Mouse (Mus musculus): Measurements from ENCODE around the gene Rcc1l. TPM values are rescaled to one million over a fixed set of nuclear protein-coding genes. Genes with fewer than 3 reads are reported as not detected.

The Rcc1l gene
- total and polyA plus RNA-seq, 3 experiments: 9.2 to 16.0 (median 12.6) TPM

- ATAC-seq (ENCODE audit: extremely low read depth, insufficient number of reproducible peaks, low FRiP score, poor library complexity, severe bottlenecking) (no peak), DNase-seq (ENCODE audit: low spot score) (no peak)
- peaks cover 19% of the 10 kb centered on the region for H3K9me3 ChIP-seq (replicated peaks)
- H3K4me3 ChIP-seq (ENCODE audit: low read depth, low read length): no peak overlapping the region
- H3K4me1 ChIP-seq (ENCODE audit: insufficient read depth, low read depth, low read length): no peaks in the 10 kb centered on the region
- H3K27me3 ChIP-seq (ENCODE audit: insufficient read depth, low read length): no peaks in the 10 kb centered on the region
- TF ChIP-seq POLR2AphosphoS5 (IDR thresholded peaks at IDR 0.05; ENCODE audit: insufficient replicate concordance, low read depth, low read length) (no peak), TAL1 (conservative IDR thresholded peaks at IDR 0.05; ENCODE audit: low read depth, low read length) (no peak), GATA1 (IDR thresholded peaks at IDR 0.05; ENCODE audit: borderline replicate concordance, low read length) (no peak), CTCF (IDR thresholded peaks at IDR 0.05; ENCODE audit: low read depth, low read length) (no peak), GATA2 (IDR thresholded peaks at IDR 0.05; ENCODE audit: borderline replicate concordance, low read depth, low read length) (no peak)
- H3K36me3 ChIP-seq (replicated peaks): no peaks in the 10 kb centered on the region
Observed at GRCm38 (mm10) chr5:134119481-134120120, 57.0 kb downstream of the Rcc1l start.

- ATAC-seq (ENCODE audit: extremely low read depth, insufficient number of reproducible peaks, low FRiP score, poor library complexity, severe bottlenecking) (no peak), DNase-seq (ENCODE audit: low spot score) (no peak)
- peaks cover 19% of the 10 kb centered on the region for H3K9me3 ChIP-seq (replicated peaks)
- H3K4me3 ChIP-seq (ENCODE audit: low read depth, low read length): no peak overlapping the region
- TF ChIP-seq POLR2AphosphoS5 (IDR thresholded peaks at IDR 0.05; ENCODE audit: insufficient replicate concordance, low read depth, low read length): no peak
- TF ChIP-seq GATA2 (IDR thresholded peaks at IDR 0.05; ENCODE audit: borderline replicate concordance, low read depth, low read length): no peak
- no peak for TF ChIP-seq TAL1 (conservative IDR thresholded peaks at IDR 0.05; ENCODE audit: low read depth, low read length)
- no peak for TF ChIP-seq GATA1 (IDR thresholded peaks at IDR 0.05; ENCODE audit: borderline replicate concordance, low read length)
- no peak for TF ChIP-seq CTCF (IDR thresholded peaks at IDR 0.05; ENCODE audit: low read depth, low read length)
- H3K4me1 ChIP-seq (ENCODE audit: insufficient read depth, low read depth, low read length): no peaks in the 10 kb centered on the region
- no peaks in the 10 kb centered on the region for H3K27me3 ChIP-seq (ENCODE audit: insufficient read depth, low read length)
- no peaks in the 10 kb centered on the region for H3K36me3 ChIP-seq (replicated peaks)
Observed at GRCm38 (mm10) chr5:134118798-134119407, 57.7 kb downstream of the Rcc1l start.

GRCm38 (mm10) chr5:134115639-134116259 lies 60.8 kb downstream of the Rcc1l start:
- ATAC-seq (ENCODE audit: extremely low read depth, insufficient number of reproducible peaks, low FRiP score, poor library complexity, severe bottlenecking): no peak
- H3K9me3 ChIP-seq (replicated peaks): peaks cover 22% of the 10 kb centered on the region
- H3K4me3 ChIP-seq (ENCODE audit: low read depth, low read length): no peak overlapping the region
- DNase-seq (ENCODE audit: low spot score): no peak
- no peaks in the 10 kb centered on the region for H3K4me1 ChIP-seq (ENCODE audit: insufficient read depth, low read depth, low read length)
- no peaks in the 10 kb centered on the region for H3K36me3 ChIP-seq (replicated peaks)
- TF ChIP-seq GATA1 (IDR thresholded peaks at IDR 0.05; ENCODE audit: borderline replicate concordance, low read length) (no peak), CTCF (IDR thresholded peaks at IDR 0.05; ENCODE audit: low read depth, low read length) (no peak), TAL1 (conservative IDR thresholded peaks at IDR 0.05; ENCODE audit: low read depth, low read length) (no peak), POLR2AphosphoS5 (IDR thresholded peaks at IDR 0.05; ENCODE audit: insufficient replicate concordance, low read depth, low read length) (no peak), GATA2 (IDR thresholded peaks at IDR 0.05; ENCODE audit: borderline replicate concordance, low read depth, low read length) (no peak)
- no peaks in the 10 kb centered on the region for H3K27me3 ChIP-seq (ENCODE audit: insufficient read depth, low read length)

GRCm38 (mm10) chr5:134114981-134115380 lies 61.6 kb downstream of the Rcc1l start:
- Histone ChIP-seq H3K9me3 (replicated peaks) (peaks cover 26% of the 10 kb centered on the region), H3K4me1 (ENCODE audit: insufficient read depth, low read depth, low read length) (no peaks in the 10 kb centered on the region), H3K36me3 (replicated peaks) (no peaks in the 10 kb centered on the region), H3K4me3 (ENCODE audit: low read depth, low read length) (no peak overlapping the region), H3K27me3 (ENCODE audit: insufficient read depth, low read length) (no peaks in the 10 kb centered on the region)
- DNase-seq (ENCODE audit: low spot score) (no peak), ATAC-seq (ENCODE audit: extremely low read depth, insufficient number of reproducible peaks, low FRiP score, poor library complexity, severe bottlenecking) (no peak)
- TF ChIP-seq GATA2 (IDR thresholded peaks at IDR 0.05; ENCODE audit: borderline replicate concordance, low read depth, low read length): no peak
- no peak for TF ChIP-seq GATA1 (IDR thresholded peaks at IDR 0.05; ENCODE audit: borderline replicate concordance, low read length)
- no peak for TF ChIP-seq TAL1 (conservative IDR thresholded peaks at IDR 0.05; ENCODE audit: low read depth, low read length)
- no peak for TF ChIP-seq POLR2AphosphoS5 (IDR thresholded peaks at IDR 0.05; ENCODE audit: insufficient replicate concordance, low read depth, low read length)
- TF ChIP-seq CTCF (IDR thresholded peaks at IDR 0.05; ENCODE audit: low read depth, low read length): no peak

- no peak overlapping the region for H3K4me3 ChIP-seq (ENCODE audit: low read depth, low read length)
- no peak for ATAC-seq (ENCODE audit: extremely low read depth, insufficient number of reproducible peaks, low FRiP score, poor library complexity, severe bottlenecking)
- H3K4me1 ChIP-seq (ENCODE audit: insufficient read depth, low read depth, low read length): no peaks in the 10 kb centered on the region
- DNase-seq (ENCODE audit: low spot score): no peak
- no peaks in the 10 kb centered on the region for H3K36me3 ChIP-seq (replicated peaks)
- no peak for TF ChIP-seq POLR2AphosphoS5 (IDR thresholded peaks at IDR 0.05; ENCODE audit: insufficient replicate concordance, low read depth, low read length)
- no peak for TF ChIP-seq GATA1 (IDR thresholded peaks at IDR 0.05; ENCODE audit: borderline replicate concordance, low read length)
- no peak for TF ChIP-seq GATA2 (IDR thresholded peaks at IDR 0.05; ENCODE audit: borderline replicate concordance, low read depth, low read length)
- TF ChIP-seq CTCF (IDR thresholded peaks at IDR 0.05; ENCODE audit: low read depth, low read length): no peak
- no peak for TF ChIP-seq TAL1 (conservative IDR thresholded peaks at IDR 0.05; ENCODE audit: low read depth, low read length)
- H3K9me3 ChIP-seq (replicated peaks): peaks cover 30% of the 10 kb centered on the region
- H3K27me3 ChIP-seq (ENCODE audit: insufficient read depth, low read length): no peaks in the 10 kb centered on the region
Observed at GRCm38 (mm10) chr5:134105829-134106228, 70.7 kb downstream of the Rcc1l start.

- H3K4me3 ChIP-seq (ENCODE audit: low read depth, low read length): no peak overlapping the region
- no peaks in the 10 kb centered on the region for H3K27me3 ChIP-seq (ENCODE audit: insufficient read depth, low read length)
- no peaks in the 10 kb centered on the region for H3K4me1 ChIP-seq (ENCODE audit: insufficient read depth, low read depth, low read length)
- TF ChIP-seq CTCF (IDR thresholded peaks at IDR 0.05; ENCODE audit: low read depth, low read length) (no peak), POLR2AphosphoS5 (IDR thresholded peaks at IDR 0.05; ENCODE audit: insufficient replicate concordance, low read depth, low read length) (no peak), GATA1 (IDR thresholded peaks at IDR 0.05; ENCODE audit: borderline replicate concordance, low read length) (no peak), GATA2 (IDR thresholded peaks at IDR 0.05; ENCODE audit: borderline replicate concordance, low read depth, low read length) (no peak), TAL1 (conservative IDR thresholded peaks at IDR 0.05; ENCODE audit: low read depth, low read length) (no peak)
- peaks cover 22% of the 10 kb centered on the region for H3K9me3 ChIP-seq (replicated peaks)
- ATAC-seq (ENCODE audit: extremely low read depth, insufficient number of reproducible peaks, low FRiP score, poor library complexity, severe bottlenecking): no peak
- DNase-seq (ENCODE audit: low spot score): no peak
- no peaks in the 10 kb centered on the region for H3K36me3 ChIP-seq (replicated peaks)
Observed at GRCm38 (mm10) chr5:134102720-134103119, 73.9 kb downstream of the Rcc1l start.

Measured in G1E (cell line).